24 mouse cellular contexts compared by ENCODE assay signal in genomic region chr7:142445324-142445723, GRCm38 (mm10). TPM values are rescaled to one million over a fixed set of nuclear protein-coding genes. Genes with fewer than 3 reads are reported as not detected.
"Had no signal": no experiment of that assay in that cellular context is flagged by ENCODE, and none has a peak within 500 bp of the region (broad histone marks: within the 10 kb centered on the region; RNA-seq: fewer than 3 reads in every experiment).

No protein-coding gene starts in this region.

- H3K36me3 ChIP-seq: kidney, embryonic 15.5 days; liver, embryonic 13.5 days; midbrain, embryonic 10.5 days; midbrain, embryonic 13.5 days had no signal

- H3K4me3 ChIP-seq: kidney, embryonic 15.5 days; layer of hippocampus, adult 2 months; liver, embryonic 13.5 days; megakaryocyte, embryonic 14.5 days; midbrain, embryonic 10.5 days; midbrain, embryonic 13.5 days had no signal

- ATAC-seq: midbrain, embryonic 13.5 days; midbrain, embryonic 16.5 days had no signal

- DNase-seq: kidney, adult 11 months; kidney, adult 8-10 months; kidney, postnatal 25 days; layer of hippocampus, adult 9-11 months; liver, embryonic 13.5 days; lung, adult 2 months; lung, postnatal 14 days; thymus, postnatal 14 days had no signal

- H3K9me3 ChIP-seq: kidney, embryonic 15.5 days; liver, embryonic 13.5 days; megakaryocyte, embryonic 14.5 days; midbrain, embryonic 10.5 days; midbrain, embryonic 13.5 days had no signal

- H3K27ac ChIP-seq: kidney, embryonic 15.5 days; layer of hippocampus, adult 2 months; liver, embryonic 13.5 days; midbrain, embryonic 10.5 days; midbrain, embryonic 13.5 days had no signal

- H3K9ac ChIP-seq: kidney, embryonic 15.5 days; liver, embryonic 13.5 days; midbrain, embryonic 13.5 days had no signal

- H3K27me3 ChIP-seq: kidney, embryonic 15.5 days; liver, embryonic 13.5 days; midbrain, embryonic 13.5 days had no signal

- H3K4me2 ChIP-seq: kidney, embryonic 15.5 days; liver, embryonic 13.5 days; midbrain, embryonic 13.5 days had no signal

RNA-seq across cellular contexts. Expression of gene Tnni2, which starts 3.7 kb away (rescaled TPM):
- total RNA-seq: layer of hippocampus, adult 2 months; left cerebral cortex, postnatal 25 days had no signal
- polyA plus RNA-seq: liver, adult 2 months; testis, adult 2 months had no signal

RNA-seq across cellular contexts. Expression of gene Syt8, which starts 10.7 kb away (rescaled TPM):
- total RNA-seq: layer of hippocampus, adult 2 months; layer of hippocampus, postnatal 25 days; left cerebral cortex, adult 18-20 months; left cerebral cortex, postnatal 25 days; liver, adult 2 months; monocyte, adult 5-6 weeks had no signal
- polyA plus RNA-seq: limb, embryonic 11.5 days; liver, adult 2 months; liver, embryonic 13.5 days; midbrain, embryonic 10.5 days; midbrain, embryonic 13.5 days; midbrain, embryonic 16.5 days; neural tube, embryonic 11.5 days; neural tube, embryonic 14.5 days had no signal

RNA-seq across cellular contexts. Expression of gene Tnnt3, which starts 53.3 kb away (rescaled TPM):
- total RNA-seq: layer of hippocampus, adult 2 months; layer of hippocampus, postnatal 25 days; left cerebral cortex, adult 18-20 months; left cerebral cortex, postnatal 25 days had no signal
- polyA plus RNA-seq: liver, adult 2 months; small intestine, adult 2 months; testis, adult 2 months had no signal
